Mouse (Mus musculus): ENCODE measurements around the gene Nat8f1. TPM values are rescaled to one million over a fixed set of nuclear protein-coding genes. Genes with fewer than 3 reads are reported as not detected.

Nat8f1 gene
- total RNA-seq (2021), result 10 to 100 TPM; 30.2 to 31.2 TPM
- long read RNA-seq, experiment 1, transcript Nat8f1-201 (2 exons, 1,021 nt), result major isoform, 11 of 41 reads
- long read RNA-seq, experiment 1, partial matches to known transcripts, result 0 of 41 reads
- long read RNA-seq, experiment 1, other reads (novel, unspliced or antisense), result 30 of 41 reads
- long read RNA-seq, experiment 2, transcript Nat8f1-201 (2 exons, 1,021 nt), result major isoform, 8 of 31 reads
- long read RNA-seq, experiment 2, partial matches to known transcripts, result 0 of 31 reads
- long read RNA-seq, experiment 2, other reads (novel, unspliced or antisense), result 21 of 31 reads

GRCm38 (mm10) chr6:85915539-85916513, at the start of gene Nat8f1:
Nat8f1 (minus strand) TSS chr6:85915687.
- peak; percentile 83 to 87 for DNase-seq (ENCODE audit: low spot score in 2 of 2)
- TF ChIP-seq CTCF (conservative IDR thresholded peaks at IDR 0.05), result peak; percentile 82
- Histone ChIP-seq H3K27ac (peak within 1 kb of the TSS; percentile 89), H3K4me3 (peak within 1 kb of the TSS; percentile 62)

- Histone ChIP-seq H3K4me3 (peak within 1 kb of the TSS; percentile 70), H3K27ac (peak within 1 kb of the TSS; percentile 98)
- DNase-seq (ENCODE audit: low spot score in 2 of 2), result peak; percentile 93 to 94
- peak; percentile 11; the same call in 1 of the 2 replicates for TF ChIP-seq CTCF (conservative IDR thresholded peaks at IDR 0.05)
Observed at GRCm38 (mm10) chr6:85961101-85962091, 45.9 kb upstream of the Nat8f1 start, which contains the start of gene Dusp11. Dusp11 (minus strand) TSS chr6:85961667.

GRCm38 (mm10) chr6:85957581-85957980, 42.1 kb upstream of the Nat8f1 start:
- no peak for DNase-seq (ENCODE audit: low spot score in 2 of 2)
- TF ChIP-seq CTCF (conservative IDR thresholded peaks at IDR 0.05), result no peak
- Histone ChIP-seq H3K4me3 (no peak overlapping the region), H3K27ac (no peak overlapping the region)

GRCm38 (mm10) chr6:85948549-85948948, 33.1 kb upstream of the Nat8f1 start:
- peak overlapping the region; percentile 66 for H3K27ac ChIP-seq
- peak; percentile 25 to 42 for DNase-seq (ENCODE audit: low spot score in 2 of 2)
- no peak for TF ChIP-seq CTCF (conservative IDR thresholded peaks at IDR 0.05)
- H3K4me3 ChIP-seq, result no peak overlapping the region

GRCm38 (mm10) chr6:85942469-85942868, 27.0 kb upstream of the Nat8f1 start:
- DNase-seq (ENCODE audit: low spot score in 2 of 2), result no peak
- TF ChIP-seq CTCF (conservative IDR thresholded peaks at IDR 0.05), result no peak
- Histone ChIP-seq H3K4me3 (no peak overlapping the region), H3K27ac (no peak overlapping the region)

GRCm38 (mm10) chr6:85938701-85939100, 23.2 kb upstream of the Nat8f1 start:
- no peak overlapping the region for H3K27ac ChIP-seq
- DNase-seq (ENCODE audit: low spot score in 2 of 2), result no peak
- no peak for TF ChIP-seq CTCF (conservative IDR thresholded peaks at IDR 0.05)

GRCm38 (mm10) chr6:85936508-85937465, 21.3 kb upstream of the Nat8f1 start:
- peak; percentile 81 for TF ChIP-seq CTCF (conservative IDR thresholded peaks at IDR 0.05)
- peak; percentile 75 to 78 for DNase-seq (ENCODE audit: low spot score in 2 of 2)
- peak overlapping the region; percentile 71 for H3K4me3 ChIP-seq
- peak overlapping the region; percentile 85 for H3K27ac ChIP-seq

More at GRCm38 (mm10) chr6:85938701-85939100, 23.2 kb upstream of the Nat8f1 start:
- H3K4me3 ChIP-seq, result no peak overlapping the region

- H3K27ac ChIP-seq, result no peak overlapping the region
Observed at GRCm38 (mm10) chr6:85935646-85936045, 20.2 kb upstream of the Nat8f1 start.

GRCm38 (mm10) chr6:85934047-85934446, 18.6 kb upstream of the Nat8f1 start:
- no peak for TF ChIP-seq CTCF (conservative IDR thresholded peaks at IDR 0.05)
- H3K27ac ChIP-seq, result no peak overlapping the region
- no peak for DNase-seq (ENCODE audit: low spot score in 2 of 2)
- no peak overlapping the region for H3K4me3 ChIP-seq

More at GRCm38 (mm10) chr6:85935646-85936045, 20.2 kb upstream of the Nat8f1 start:
- no peak overlapping the region for H3K4me3 ChIP-seq
- TF ChIP-seq CTCF (conservative IDR thresholded peaks at IDR 0.05), result peak; percentile 24
- DNase-seq (ENCODE audit: low spot score in 2 of 2), result no peak

- no peak for TF ChIP-seq CTCF (conservative IDR thresholded peaks at IDR 0.05)
Observed at GRCm38 (mm10) chr6:85929312-85929711, 13.8 kb upstream of the Nat8f1 start.

More at GRCm38 (mm10) chr6:85929312-85929711, 13.8 kb upstream of the Nat8f1 start:
- H3K4me3 ChIP-seq, result no peak overlapping the region
- DNase-seq (ENCODE audit: low spot score in 2 of 2), result no peak
- no peak overlapping the region for H3K27ac ChIP-seq
